Mouse (Mus musculus) neural tube, embryonic 11.5 days (tissue): ENCODE results near the gene Apold1. TPM values are rescaled to one million over a fixed set of nuclear protein-coding genes. Genes with fewer than 3 reads are reported as not detected.

Experiments
- ATAC-seq: fragments of 200-750 bp; cut with Nextera tagmentation; 2 replicates; pipeline ENCODE4 v1.8.0; 2017; ENCODE audit warnings: moderate number of reproducible peaks, mild to moderate bottlenecking, moderate TSS enrichment, moderate library complexity; ENCODE audit not compliant: insufficient read depth, low FRiP score, low TSS enrichment
- DNase-seq: peaks from one replicate; pipeline ENCODE4 v3.0.0-alpha.2; 2015; ENCODE audit warnings: low spot score
- H3K27ac ChIP-seq: fragments of 300-500 bp; sonication (generic); 2 replicates; pipeline ENCODE4 v1.5.1; 2014; ENCODE audit warnings: low read depth, mild to moderate bottlenecking, low read length
- H3K27me3 ChIP-seq: fragments of 300-500 bp; sonication (generic); 2 replicates; pipeline ENCODE4 v1.6.1; 2014; ENCODE audit warnings: mild to moderate bottlenecking, low read length, mixed read lengths; ENCODE audit not compliant: control insufficient read depth, insufficient read depth
- H3K36me3 ChIP-seq: fragments of 300-500 bp; sonication (generic); 2 replicates; pipeline ENCODE4 v1.6.1; 2014; ENCODE audit warnings: mild to moderate bottlenecking, low read length, moderate library complexity, mixed read lengths; ENCODE audit not compliant: control insufficient read depth, insufficient read depth
- H3K4me1 ChIP-seq: fragments of 300-500 bp; sonication (generic); 2 replicates; pipeline ENCODE4 v1.6.1; 2014; ENCODE audit warnings: low read length, mixed read lengths; ENCODE audit not compliant: control insufficient read depth, insufficient read depth
- H3K4me2 ChIP-seq: fragments of 300-500 bp; sonication (generic); 2 replicates; pipeline ENCODE4 v1.6.1; 2014; ENCODE audit warnings: low read depth, mild to moderate bottlenecking, moderate library complexity
- H3K4me3 ChIP-seq: fragments of 300-500 bp; sonication (generic); 2 replicates; pipeline ENCODE4 v1.5.1; 2014; ENCODE audit warnings: low read depth, low read length
- H3K9ac ChIP-seq: fragments of 300-500 bp; sonication (generic); 2 replicates; pipeline ENCODE4 v1.6.1; 2014; ENCODE audit warnings: mild to moderate bottlenecking, low read length
- H3K9me3 ChIP-seq: fragments of 300-500 bp; sonication (generic); 2 replicates; pipeline ENCODE4 v1.6.1; 2016; ENCODE audit warnings: low read length; ENCODE audit not compliant: control insufficient read depth
- WGBS: fragments of 180-500 bp; shearing (Covaris S2); extraction: QIAGEN DNeasy Blood & Tissue Kit; methylation state at CpG from one replicate; pipeline ENCODE4 v1.1.7; 2014; 5-methylcytosine and 5-hydroxymethylcytosine counted together
- polyA plus RNA-seq: library from polyadenylated mRNA; unstranded; fragments of >200 nt; fragmentation: Nextera tagmentation; extraction: Ambion mirVana; gene quantifications from 2 replicates; pipeline ENCODE4 v1.2.1, GENCODE M21; 2014

The Apold1 gene
- polyA plus RNA-seq, 1 experiment from 2014 or later = 2.8 TPM

DNA sequence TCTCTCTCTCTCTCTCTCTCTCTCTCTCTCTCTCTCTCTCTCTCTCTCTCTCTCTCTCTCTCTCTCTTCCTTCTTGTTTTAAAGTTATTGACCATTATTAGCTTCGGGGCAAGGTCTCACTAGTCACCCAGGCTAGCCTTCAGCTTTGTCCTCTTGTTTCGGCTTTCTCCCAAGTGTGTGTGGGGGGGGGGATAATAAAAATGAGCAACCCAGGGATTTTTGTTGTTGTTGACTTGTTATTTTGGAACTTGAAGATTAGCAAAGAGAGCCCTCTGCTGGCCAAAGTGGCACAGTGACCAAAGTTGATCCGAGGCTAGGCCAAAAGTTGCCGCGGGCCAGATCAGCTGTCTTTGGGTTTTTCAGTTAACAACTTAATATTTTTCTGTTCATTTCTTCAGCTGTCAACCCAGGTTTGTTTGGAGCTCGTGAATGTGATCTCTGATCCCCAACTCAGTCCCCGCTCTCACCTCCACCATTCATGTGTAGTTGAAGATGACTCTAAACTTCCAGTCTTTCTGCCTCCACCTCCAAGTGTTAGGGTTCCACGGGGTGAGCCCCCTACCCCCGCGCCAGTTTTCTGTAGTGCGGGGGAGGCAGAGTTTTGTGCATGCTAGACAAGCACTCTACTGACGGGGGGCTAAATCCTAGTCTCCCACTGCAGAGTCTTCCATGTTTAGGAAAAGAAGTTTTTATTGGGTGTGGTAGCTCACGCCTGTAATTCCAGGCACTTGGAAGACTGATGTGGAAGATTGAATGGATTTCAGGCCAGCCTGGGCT lies 34.0 kb upstream of the Apold1 start:
- no peaks in the 10 kb centered on the region for H3K36me3 ChIP-seq
- H3K9me3 ChIP-seq = no peaks in the 10 kb centered on the region
- H3K4me2 ChIP-seq = no peak overlapping the region
- no peaks in the 10 kb centered on the region for H3K27me3 ChIP-seq
- H3K4me3 ChIP-seq = no peak overlapping the region
- no peak overlapping the region for H3K27ac ChIP-seq
- WGBS = 47% methylated on average over 13 of the region's 13 CpGs
- ATAC-seq = no peak
- no peak overlapping the region for H3K9ac ChIP-seq
- no peaks in the 10 kb centered on the region for H3K4me1 ChIP-seq
- DNase-seq = peak; percentile 67

DNA sequence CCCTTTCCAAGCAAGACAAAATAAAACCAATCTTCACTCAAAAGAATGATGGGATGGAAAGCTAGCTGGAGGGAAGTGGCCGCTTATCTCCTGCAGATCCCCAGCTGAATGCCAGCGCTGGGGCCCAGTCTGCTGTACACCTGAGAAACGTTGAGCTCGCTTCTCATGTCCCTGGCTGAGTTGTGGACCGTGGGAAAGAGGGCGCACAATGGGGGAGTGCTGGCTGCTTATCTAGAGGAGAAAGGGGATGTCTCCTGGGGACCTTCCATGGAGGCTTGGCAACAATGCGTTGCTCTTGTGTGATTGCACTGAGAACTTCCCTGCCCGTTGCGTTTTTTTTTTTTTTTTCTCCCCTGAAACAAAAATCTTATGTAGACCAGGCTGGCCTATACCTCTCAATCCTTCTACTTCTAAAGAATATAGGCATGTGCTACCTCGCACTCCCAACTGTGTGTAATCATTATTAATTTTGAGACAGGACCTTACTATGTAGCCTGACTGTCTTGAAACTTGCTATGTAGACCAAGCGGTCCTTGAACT lies 32.9 kb upstream of the Apold1 start:
- H3K4me2 ChIP-seq = no peak overlapping the region
- H3K27ac ChIP-seq = no peak overlapping the region
- no peaks in the 10 kb centered on the region for H3K4me1 ChIP-seq
- WGBS = 77% methylated on average over 11 of the region's 11 CpGs
- H3K36me3 ChIP-seq = no peaks in the 10 kb centered on the region
- DNase-seq (no peak), ATAC-seq (no peak)
- H3K27me3 ChIP-seq = no peaks in the 10 kb centered on the region
- H3K9me3 ChIP-seq = no peaks in the 10 kb centered on the region
- no peak overlapping the region for H3K4me3 ChIP-seq
- no peak overlapping the region for H3K9ac ChIP-seq

- 95% methylated on average over 3 of the region's 3 CpGs for WGBS
- H3K36me3 ChIP-seq = no peaks in the 10 kb centered on the region
- DNase-seq (no peak), ATAC-seq (no peak)
- no peak overlapping the region for H3K4me3 ChIP-seq
- no peak overlapping the region for H3K4me2 ChIP-seq
- H3K27me3 ChIP-seq = no peaks in the 10 kb centered on the region
- no peak overlapping the region for H3K9ac ChIP-seq
- H3K27ac ChIP-seq = no peak overlapping the region
- no peaks in the 10 kb centered on the region; the same call in 1 of the 2 replicates for H3K4me1 ChIP-seq
- no peaks in the 10 kb centered on the region for H3K9me3 ChIP-seq
Observed at GRCm38 (mm10) chr6:134949241-134949640, 32.3 kb upstream of the Apold1 start.

DNA sequence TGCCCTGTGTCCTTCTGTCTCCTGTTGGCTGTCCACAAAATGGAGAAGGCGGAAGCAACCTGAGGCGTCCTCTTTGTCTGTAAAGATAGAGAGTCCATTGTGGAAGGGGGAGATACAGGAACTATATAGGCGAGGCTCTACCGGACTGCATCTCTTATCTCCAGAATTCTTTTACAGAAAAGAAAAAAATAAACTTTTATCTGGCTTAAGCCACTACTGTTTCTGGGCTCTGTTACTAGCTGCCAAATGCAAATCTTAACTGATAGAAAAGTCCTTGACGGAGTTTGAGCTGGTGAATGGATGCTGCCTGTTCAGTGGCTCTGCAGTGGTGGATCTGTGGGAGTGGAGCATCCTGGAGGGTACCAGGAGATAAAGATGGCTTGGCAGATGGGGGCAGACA lies 30.2 kb upstream of the Apold1 start:
- H3K4me1 ChIP-seq = no peaks in the 10 kb centered on the region; the same call in 1 of the 2 replicates
- DNase-seq (no peak), ATAC-seq (no peak)
- H3K36me3 ChIP-seq = no peaks in the 10 kb centered on the region
- H3K4me3 ChIP-seq = no peak overlapping the region
- H3K4me2 ChIP-seq = no peak overlapping the region
- 81% methylated on average over 5 of the region's 5 CpGs for WGBS
- H3K27me3 ChIP-seq = no peaks in the 10 kb centered on the region
- no peaks in the 10 kb centered on the region for H3K9me3 ChIP-seq
- H3K27ac ChIP-seq = no peak overlapping the region
- H3K9ac ChIP-seq = no peak overlapping the region

GRCm38 (mm10) chr6:134953976-134954375 lies 27.5 kb upstream of the Apold1 start:
- WGBS = 58% methylated on average over 11 of the region's 11 CpGs

DNA sequence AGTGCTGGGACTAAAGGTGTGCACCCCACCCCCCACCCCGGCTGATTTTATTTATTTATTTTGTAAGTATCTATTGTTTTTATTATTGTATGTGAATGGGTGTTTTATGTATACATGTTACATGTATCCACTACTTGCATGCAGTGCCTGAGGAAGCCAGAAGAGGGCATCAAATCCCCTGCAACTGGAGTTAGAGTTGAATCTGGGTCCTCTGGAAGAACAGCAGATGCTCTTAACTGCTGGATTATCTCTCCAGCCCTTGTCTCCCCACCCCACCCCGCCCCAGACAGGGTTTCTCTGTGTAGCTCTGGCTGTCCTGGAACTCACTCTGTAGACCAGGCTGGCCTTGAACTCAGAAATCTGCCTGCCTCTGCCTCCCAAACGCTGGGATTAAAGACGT lies 25.1 kb upstream of the Apold1 start:
- Histone ChIP-seq H3K4me2 (no peak overlapping the region), H3K9ac (no peak overlapping the region), H3K9me3 (no peaks in the 10 kb centered on the region), H3K27ac (no peak overlapping the region), H3K4me3 (no peak overlapping the region), H3K36me3 (no peaks in the 10 kb centered on the region), H3K4me1 (peaks cover 10% of the 10 kb centered on the region), H3K27me3 (no peaks in the 10 kb centered on the region)
- no peak for DNase-seq
- no peak for ATAC-seq
- WGBS = 81% methylated on average over 4 of the region's 4 CpGs

More at GRCm38 (mm10) chr6:134953976-134954375, 27.5 kb upstream of the Apold1 start:
- Histone ChIP-seq H3K9me3 (no peaks in the 10 kb centered on the region), H3K27me3 (no peaks in the 10 kb centered on the region), H3K27ac (no peak overlapping the region; the same call in 1 of the 2 replicates), H3K4me3 (no peak overlapping the region), H3K4me2 (no peak overlapping the region), H3K4me1 (no peaks in the 10 kb centered on the region; the same call in 1 of the 2 replicates), H3K9ac (no peak overlapping the region), H3K36me3 (no peaks in the 10 kb centered on the region)
- DNase-seq = no peak
- no peak; the same call in 1 of the 2 replicates for ATAC-seq

DNA sequence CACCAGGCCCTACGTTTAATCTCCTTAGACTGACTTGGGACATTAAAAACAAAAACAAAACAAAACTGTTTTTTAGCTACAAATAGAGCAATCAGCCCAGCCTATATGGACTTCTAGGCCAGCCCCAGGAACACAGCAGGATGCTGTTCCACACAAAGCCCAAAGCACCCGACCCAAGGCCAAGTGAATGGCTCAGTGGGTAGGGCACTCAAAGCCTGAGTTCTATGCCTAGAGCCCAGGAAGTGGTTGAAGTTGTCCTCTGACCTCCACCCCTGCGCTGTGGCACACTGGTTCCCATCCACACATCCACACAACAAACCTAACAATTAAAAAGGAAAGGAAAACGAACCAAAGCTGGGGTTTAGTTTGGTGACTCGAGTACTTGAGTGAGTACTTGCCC lies 20.2 kb upstream of the Apold1 start:
- H3K4me1 ChIP-seq = peaks cover 13% of the 10 kb centered on the region
- no peak for DNase-seq
- no peak overlapping the region for H3K4me2 ChIP-seq
- 60% methylated on average over 5 of the region's 5 CpGs for WGBS
- H3K36me3 ChIP-seq = no peaks in the 10 kb centered on the region
- no peak overlapping the region for H3K27ac ChIP-seq
- no peak overlapping the region for H3K4me3 ChIP-seq
- no peak for ATAC-seq
- no peak overlapping the region for H3K9ac ChIP-seq
- H3K27me3 ChIP-seq = no peaks in the 10 kb centered on the region
- H3K9me3 ChIP-seq = no peaks in the 10 kb centered on the region

DNA sequence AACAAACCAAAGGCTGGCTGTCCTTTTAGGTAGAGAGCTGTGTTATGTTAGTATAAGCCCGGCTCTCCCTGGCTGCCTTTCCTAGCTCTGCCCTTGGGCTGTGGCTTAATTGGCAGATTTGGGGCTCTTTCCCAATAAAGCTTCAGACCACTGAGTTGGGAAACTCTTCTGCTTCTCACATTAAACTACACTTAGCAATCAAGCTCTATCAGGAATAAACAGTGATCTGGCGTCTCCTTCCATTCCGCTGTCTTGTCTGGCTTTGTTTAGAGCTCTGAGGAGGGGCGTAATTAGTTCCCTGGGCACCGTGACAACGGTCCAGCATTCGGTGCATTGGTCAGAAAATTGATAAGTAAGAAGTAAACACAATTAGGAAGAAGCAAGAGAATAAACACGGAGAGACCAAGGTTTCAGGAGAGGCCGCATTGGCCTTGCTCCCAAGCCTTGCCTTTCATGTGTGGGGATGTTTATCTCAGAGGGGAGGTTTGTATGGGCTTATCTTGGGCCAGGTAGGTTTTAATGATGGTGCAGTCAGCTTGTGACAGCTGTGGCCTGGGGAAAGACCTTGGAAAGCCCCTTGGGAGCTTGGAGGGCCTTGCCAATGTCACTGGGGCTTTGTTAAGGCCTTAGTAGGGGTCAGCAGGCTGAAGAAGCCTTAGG lies 19.5 kb upstream of the Apold1 start:
- no peak overlapping the region for H3K4me3 ChIP-seq
- no peak for DNase-seq
- no peaks in the 10 kb centered on the region for H3K9me3 ChIP-seq
- H3K4me2 ChIP-seq = no peak overlapping the region
- no peaks in the 10 kb centered on the region for H3K36me3 ChIP-seq
- H3K9ac ChIP-seq = no peak overlapping the region
- H3K27me3 ChIP-seq = no peaks in the 10 kb centered on the region
- peaks cover 13% of the 10 kb centered on the region for H3K4me1 ChIP-seq
- WGBS = 63% methylated on average over 9 of the region's 9 CpGs
- H3K27ac ChIP-seq = no peak overlapping the region
- no peak for ATAC-seq
